Mouse (Mus musculus): ENCODE data around the gene Nutf2-ps1.

DNA sequence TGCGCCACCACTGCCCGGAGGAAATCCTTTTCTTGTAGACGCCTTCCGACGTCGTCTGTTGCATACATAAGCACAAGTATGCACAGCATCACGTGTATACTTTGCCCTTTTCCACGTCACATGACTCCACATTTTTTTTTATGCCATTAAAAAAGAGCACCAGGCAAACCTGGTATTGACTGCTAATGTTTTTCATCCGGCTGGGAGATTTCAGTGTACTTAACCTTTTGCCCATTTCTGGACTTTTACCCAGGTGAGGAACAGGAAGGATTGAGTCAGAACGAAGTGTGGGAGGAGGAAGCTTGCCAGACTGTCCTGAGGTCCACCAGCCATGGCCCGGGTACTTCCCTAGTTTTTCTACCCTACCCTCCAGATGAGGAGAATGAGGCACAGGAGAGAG, 34.5 kb downstream of the Nutf2-ps1 start:
- TF ChIP-seq CTCF (IDR thresholded peaks at IDR 0.05; ENCODE audit: low read depth) (no peak), EP300 (optimal IDR thresholded peaks at IDR 0.05) (no peak)
